Mouse (Mus musculus) hindbrain, embryonic 11.5 days (tissue): ENCODE results near the gene Tmem262. TPM values are rescaled to one million over a fixed set of nuclear protein-coding genes. Genes with fewer than 3 reads are reported as not detected.

Experiments
- ATAC-seq: fragments of 200-750 bp; cut with Nextera tagmentation; 2 replicates; pipeline ENCODE4 v1.8.0; 2017; ENCODE audit warnings: mild to moderate bottlenecking, moderate TSS enrichment, moderate library complexity; ENCODE audit not compliant: low FRiP score
- DNase-seq: peaks from one replicate; pipeline ENCODE4 v3.0.0-alpha.2; 2015; ENCODE audit warnings: low spot score
- H3K27ac ChIP-seq: fragments of 300-500 bp; sonication (generic); 2 replicates; pipeline ENCODE4 v1.5.1; 2014; ENCODE audit warnings: mild to moderate bottlenecking, low read depth, low read length
- H3K27me3 ChIP-seq: fragments of 300-500 bp; sonication (generic); 2 replicates; pipeline ENCODE4 v1.6.1; 2014; ENCODE audit warnings: mild to moderate bottlenecking, low read length, moderate library complexity, mixed read lengths; ENCODE audit not compliant: control insufficient read depth, insufficient read depth
- H3K36me3 ChIP-seq: fragments of 300-500 bp; sonication (generic); 2 replicates; pipeline ENCODE4 v1.6.1; 2014; ENCODE audit warnings: mild to moderate bottlenecking, low read length, moderate library complexity, mixed read lengths; ENCODE audit not compliant: control insufficient read depth, insufficient read depth
- H3K4me1 ChIP-seq: fragments of 300-500 bp; sonication (generic); replicated peaks from 2 replicates; pipeline ENCODE4 v1.6.1; 2014; ENCODE audit warnings: low read length, mixed read lengths; ENCODE audit not compliant: control insufficient read depth, insufficient read depth
- H3K4me2 ChIP-seq: fragments of 300-500 bp; sonication (generic); replicated peaks from 2 replicates; pipeline ENCODE4 v1.6.1; 2014; ENCODE audit warnings: mild to moderate bottlenecking, low read depth, low read length
- H3K4me3 ChIP-seq: fragments of 300-500 bp; sonication (generic); 2 replicates; pipeline ENCODE4 v1.5.1; 2014; ENCODE audit warnings: low read depth, low read length
- H3K9ac ChIP-seq: fragments of 300-500 bp; sonication (generic); 2 replicates; pipeline ENCODE4 v1.6.1; 2014; ENCODE audit warnings: low read depth, low read length
- H3K9me3 ChIP-seq: fragments of 300-500 bp; sonication (generic); 2 replicates; pipeline ENCODE4 v1.6.1; 2016; ENCODE audit warnings: low read length; ENCODE audit not compliant: control insufficient read depth
- WGBS: fragments of 180-500 bp; shearing (Covaris S2); extraction: QIAGEN DNeasy Blood & Tissue Kit; methylation state at CpG from one replicate; pipeline ENCODE4 v1.1.7; 2014; 5-methylcytosine and 5-hydroxymethylcytosine counted together
- polyA plus RNA-seq: library from polyadenylated mRNA; unstranded; fragments of >200 nt; fragmentation: Nextera tagmentation; extraction: Ambion mirVana; gene quantifications from 2 replicates; pipeline ENCODE4 v1.2.1, GENCODE M21; 2014

Gene Tmem262
- polyA plus RNA-seq, 1 experiment from 2014 or later: not detected

GRCm38 (mm10) chr19:6082156-6082555 is 2.3 kb downstream of the Tmem262 start, which contains the start of gene Gm28374:
Gene Gm28374 (minus strand): TSS chr19:6082256.
- DNase-seq (no peak), ATAC-seq (no peak)
- H3K4me1 ChIP-seq: peaks cover 6% of the 10 kb centered on the region
- no peaks in the 10 kb centered on the region for H3K27me3 ChIP-seq
- H3K4me2 ChIP-seq: no peak within 1 kb of the TSS
- H3K36me3 ChIP-seq: no peaks in the 10 kb centered on the region
- 90% methylated on average over 9 of the region's 9 CpGs for WGBS
- no peaks in the 10 kb centered on the region for H3K9me3 ChIP-seq
- no peak within 1 kb of the TSS for H3K4me3 ChIP-seq
- no peak within 1 kb of the TSS for H3K9ac ChIP-seq
- no peak within 1 kb of the TSS for H3K27ac ChIP-seq

GRCm38 (mm10) chr19:6084478-6085248 is 4.8 kb downstream of the Tmem262 start, which contains the start of the genes Zfpl1 and Cdca5:
Gene Zfpl1 (minus strand): TSS chr19:6084956.
Gene Cdca5 (plus strand): TSS chr19:6084983.
- under 1% methylated on average over 58 of the region's 58 CpGs for WGBS
- Histone ChIP-seq H3K36me3 (no peaks in the 10 kb centered on the region; the same call in 1 of the 2 replicates), H3K4me3 (peak within 1 kb of the TSS; percentile 78), H3K4me2 (peak within 1 kb of the TSS; percentile 90), H3K27ac (peak within 1 kb of the TSS; percentile 58; the same call in 1 of the 2 replicates), H3K27me3 (no peaks in the 10 kb centered on the region), H3K9ac (peak within 1 kb of the TSS; percentile 73), H3K9me3 (no peaks in the 10 kb centered on the region), H3K4me1 (peaks cover 6% of the 10 kb centered on the region)
- ATAC-seq (peak; percentile 89), DNase-seq (peak; percentile 100)

- under 1% methylated on average over 17 of the region's 17 CpGs for WGBS
- Histone ChIP-seq H3K9ac (peak overlapping the region; percentile 59), H3K27me3 (no peaks in the 10 kb centered on the region), H3K4me3 (peak overlapping the region; percentile 78), H3K36me3 (peaks cover 3% of the 10 kb centered on the region), H3K27ac (no peak overlapping the region), H3K9me3 (no peaks in the 10 kb centered on the region), H3K4me1 (peaks cover 6% of the 10 kb centered on the region), H3K4me2 (peak overlapping the region; percentile 90)
- peak; percentile 78 for ATAC-seq
- peak; percentile 77 for DNase-seq
These were observed 5.6 kb downstream of the Tmem262 start for GRCm38 (mm10) chr19:6085417-6085879.

GRCm38 (mm10) chr19:6088841-6089240 is 9.0 kb downstream of the Tmem262 start:
- Histone ChIP-seq H3K9ac (no peak overlapping the region), H3K36me3 (peaks cover 12% of the 10 kb centered on the region), H3K27me3 (no peaks in the 10 kb centered on the region), H3K4me2 (no peak overlapping the region), H3K4me1 (peaks cover 4% of the 10 kb centered on the region), H3K9me3 (no peaks in the 10 kb centered on the region), H3K4me3 (no peak overlapping the region), H3K27ac (no peak overlapping the region)
- DNase-seq (no peak), ATAC-seq (no peak)
- WGBS: 98% methylated on average over 13 of the region's 13 CpGs

- Histone ChIP-seq H3K4me1 (no peaks in the 10 kb centered on the region), H3K4me2 (no peak within 1 kb of the TSS), H3K9ac (no peak within 1 kb of the TSS), H3K36me3 (peaks cover 12% of the 10 kb centered on the region), H3K9me3 (no peaks in the 10 kb centered on the region), H3K4me3 (no peak within 1 kb of the TSS), H3K27ac (no peak within 1 kb of the TSS), H3K27me3 (no peaks in the 10 kb centered on the region)
- no peak for DNase-seq
- ATAC-seq: no peak
- 91% methylated on average over 7 of the region's 7 CpGs for WGBS
These were observed 14.3 kb downstream of the Tmem262 start, which contains the start of gene AC131692.1 for GRCm38 (mm10) chr19:6094119-6094518. Gene AC131692.1 (plus strand): TSS chr19:6094419.

GRCm38 (mm10) chr19:6097847-6098246 is 18.0 kb downstream of the Tmem262 start:
- Histone ChIP-seq H3K27ac (no peak overlapping the region), H3K4me1 (no peaks in the 10 kb centered on the region), H3K4me2 (no peak overlapping the region), H3K9ac (no peak overlapping the region), H3K36me3 (no peaks in the 10 kb centered on the region), H3K9me3 (no peaks in the 10 kb centered on the region), H3K27me3 (no peaks in the 10 kb centered on the region), H3K4me3 (no peak overlapping the region)
- WGBS: 81% methylated on average over 3 of the region's 3 CpGs
- no peak for ATAC-seq
- no peak for DNase-seq

GRCm38 (mm10) chr19:6101186-6101585 is 21.4 kb downstream of the Tmem262 start:
- no peaks in the 10 kb centered on the region for H3K27me3 ChIP-seq

GRCm38 (mm10) chr19:6102169-6102853 is 22.5 kb downstream of the Tmem262 start:
- Histone ChIP-seq H3K36me3 (no peaks in the 10 kb centered on the region), H3K27ac (no peak overlapping the region), H3K4me3 (no peak overlapping the region), H3K9ac (0 out of 2 replicates have a peak overlapping the region, but pooled peaks have one; percentile 7), H3K4me1 (no peaks in the 10 kb centered on the region), H3K9me3 (no peaks in the 10 kb centered on the region), H3K27me3 (no peaks in the 10 kb centered on the region), H3K4me2 (no peak overlapping the region)
- ATAC-seq (no peak), DNase-seq (no peak)
- 80% methylated on average over 6 of the region's 6 CpGs for WGBS

More at GRCm38 (mm10) chr19:6101186-6101585, 21.4 kb downstream of the Tmem262 start:
- DNase-seq: no peak
- Histone ChIP-seq H3K27ac (no peak overlapping the region), H3K36me3 (no peaks in the 10 kb centered on the region), H3K9me3 (no peaks in the 10 kb centered on the region), H3K4me1 (no peaks in the 10 kb centered on the region), H3K9ac (no peak overlapping the region), H3K4me3 (no peak overlapping the region), H3K4me2 (no peak overlapping the region)
- 54% methylated on average over 6 of the region's 6 CpGs for WGBS
- ATAC-seq: no peak
